Mouse (Mus musculus) hindbrain, postnatal 0 days (tissue): Measurements from ENCODE around the gene Calhm2. TPM values are rescaled to one million over a fixed set of nuclear protein-coding genes. Genes with fewer than 3 reads are reported as not detected.

ENCODE experiments used
- ATAC-seq: fragments of 200-750 bp; cut with Nextera tagmentation; 2 replicates; pipeline ENCODE4 v1.8.0; 2017; ENCODE audit warnings: mild to moderate bottlenecking, moderate TSS enrichment, moderate library complexity
- DNase-seq: peaks from one replicate; pipeline ENCODE4 v3.0.0-alpha.2; 2015; ENCODE audit warnings: low spot score
- H3K27ac ChIP-seq: fragments of 300-500 bp; sonication (generic); 2 replicates; pipeline ENCODE4 v1.5.1; 2014; ENCODE audit warnings: mild to moderate bottlenecking
- H3K27me3 ChIP-seq: fragments of 300-500 bp; sonication (generic); 2 replicates; pipeline ENCODE4 v1.6.1; 2014; ENCODE audit warnings: low read length, mixed read lengths; ENCODE audit not compliant: insufficient read depth
- H3K36me3 ChIP-seq: fragments of 300-500 bp; sonication (generic); 2 replicates; pipeline ENCODE4 v1.6.1; 2014; ENCODE audit warnings: low read length, mixed read lengths; ENCODE audit not compliant: insufficient read depth
- H3K4me1 ChIP-seq: fragments of 300-500 bp; sonication (generic); 2 replicates; pipeline ENCODE4 v1.6.1; 2014; ENCODE audit warnings: antibody characterized with exemption, low read length, mixed read lengths; ENCODE audit not compliant: insufficient read depth
- H3K4me2 ChIP-seq: fragments of 300-500 bp; sonication (generic); 2 replicates; pipeline ENCODE4 v1.6.1; 2014; ENCODE audit warnings: low read depth, mild to moderate bottlenecking, low read length, moderate library complexity, mixed read lengths
- H3K4me3 ChIP-seq: fragments of 300-500 bp; sonication (generic); 2 replicates; pipeline ENCODE4 v1.5.1; 2014; ENCODE audit warnings: low read length
- H3K9ac ChIP-seq: fragments of 300-500 bp; sonication (generic); replicated peaks from 2 replicates; pipeline ENCODE4 v1.6.1; 2014; ENCODE audit warnings: mild to moderate bottlenecking, low read length, moderate library complexity, mixed read lengths
- H3K9me3 ChIP-seq: fragments of 300-500 bp; sonication (generic); 2 replicates; pipeline ENCODE4 v1.6.1; 2016; ENCODE audit warnings: low read length, mixed read lengths
- CTCF ChIP-seq: IDR thresholded peaks from 2 replicates; pipeline ENCODE4 v1.5.1; 2016; ENCODE audit warnings: antibody characterized with exemption, control low read depth, low read depth
- WGBS: fragments of 180-500 bp; shearing (Covaris S2); extraction: QIAGEN DNeasy Blood & Tissue Kit; methylation state at CpG from one replicate; pipeline ENCODE4 v1.1.7; 2014; 5-methylcytosine and 5-hydroxymethylcytosine counted together
- polyA plus RNA-seq: library from polyadenylated mRNA; unstranded; fragments of >200 nt; fragmentation: Nextera tagmentation; extraction: Ambion mirVana; gene quantifications from 2 replicates; pipeline ENCODE4 v1.2.1, GENCODE M21; 2015
- total RNA-seq: library from RNA; depleted of rRNA; stranded (reverse); fragments of >200 nt; gene quantifications from 2 replicates; pipeline ENCODE4 v1.2.3, GENCODE M21; 2014

Gene Calhm2
- total and polyA plus RNA-seq, 2 experiments from 2014 or later: 0.85 to 3.1 TPM

DNA sequence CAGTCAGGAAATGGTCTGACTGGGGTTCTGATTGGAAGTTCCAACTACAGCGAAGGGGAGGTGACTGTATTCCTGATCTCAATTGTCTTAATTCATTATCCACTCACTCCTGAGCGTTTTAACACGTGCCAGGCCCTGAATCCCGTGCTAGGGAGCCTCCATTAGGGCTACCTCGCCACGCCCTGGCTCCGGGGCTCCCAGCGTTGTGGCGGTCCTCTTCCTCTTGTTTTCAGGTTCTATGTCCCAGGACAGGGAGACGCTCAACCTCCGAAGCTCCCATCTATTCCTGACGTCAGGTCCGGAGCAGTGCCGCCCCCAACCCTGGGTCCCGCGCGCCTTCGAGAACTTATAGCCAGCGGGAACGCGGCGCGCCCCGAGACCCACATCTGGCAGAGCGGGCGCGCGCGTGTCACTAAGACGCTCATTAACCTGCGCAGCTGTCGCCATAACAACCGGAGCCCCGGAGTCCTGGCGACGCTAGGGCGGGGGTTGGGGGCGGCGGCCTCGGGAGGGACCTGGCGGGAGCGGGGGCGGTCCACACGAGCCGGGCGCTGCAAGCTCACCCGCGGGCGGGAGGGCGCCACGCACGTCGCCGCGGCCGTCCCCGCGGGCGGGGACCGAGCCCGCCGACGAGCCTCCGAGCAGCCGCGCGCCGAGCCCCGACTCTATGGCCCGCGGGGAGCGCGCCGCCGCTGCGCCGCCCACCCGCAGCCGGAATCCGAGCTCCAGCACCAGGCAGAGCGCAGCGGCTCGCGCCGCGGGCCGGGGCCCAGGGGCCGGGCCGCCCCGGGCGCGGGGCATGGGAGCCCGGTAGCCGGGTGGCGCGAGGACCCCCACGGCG, 40.6 kb upstream of the Calhm2 start, which contains the start of gene Neurl1a:
Gene Neurl1a (plus strand): TSS at position 390 of the 841 bp plus-strand sequence.
- Histone ChIP-seq H3K9ac (peak within 1 kb of the TSS; percentile 81), H3K4me2 (peak within 1 kb of the TSS; percentile 91), H3K4me3 (peak within 1 kb of the TSS; percentile 75), H3K36me3 (no peaks in the 10 kb centered on the region), H3K9me3 (no peaks in the 10 kb centered on the region), H3K4me1 (0 out of 2 replicates have a peak, but pooled peaks cover 5% of the 10 kb centered on the region), H3K27me3 (0 out of 2 replicates have a peak, but pooled peaks cover 4% of the 10 kb centered on the region), H3K27ac (peak within 1 kb of the TSS; percentile 78)
- ATAC-seq: peak; percentile 66
- peak; percentile 82 for DNase-seq
- 3% methylated on average over 83 of the region's 98 CpGs for WGBS
- no peak for TF ChIP-seq CTCF

DNA sequence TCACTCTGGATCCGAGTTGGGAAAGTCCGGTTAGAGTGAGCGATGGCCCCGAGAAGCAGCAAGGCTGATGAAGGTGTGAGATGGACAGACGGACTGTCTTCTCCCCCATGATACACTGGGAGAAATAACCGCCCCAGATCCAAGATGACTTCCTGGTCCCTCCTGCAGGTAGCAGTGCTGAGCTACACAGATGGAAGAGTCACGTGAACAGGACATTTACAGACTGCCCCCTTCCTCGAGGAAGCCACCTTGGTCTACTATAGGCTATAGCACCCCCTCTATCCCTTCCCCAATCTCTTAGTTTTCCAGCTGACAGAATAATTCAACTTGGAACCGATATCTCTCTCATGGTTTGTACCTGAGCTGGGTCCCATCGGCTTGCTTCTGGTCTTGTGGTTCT, 39.9 kb upstream of the Calhm2 start:
- peak overlapping the region; percentile 78; the same call in 1 of the 2 replicates for H3K27ac ChIP-seq
- 0 out of 2 replicates have a peak, but pooled peaks cover 5% of the 10 kb centered on the region for H3K4me1 ChIP-seq
- H3K9ac ChIP-seq: no peak overlapping the region
- H3K4me3 ChIP-seq: peak overlapping the region; percentile 75
- 0 out of 2 replicates have a peak, but pooled peaks cover 4% of the 10 kb centered on the region for H3K27me3 ChIP-seq
- DNase-seq: peak; percentile 67
- no peaks in the 10 kb centered on the region for H3K36me3 ChIP-seq
- no peaks in the 10 kb centered on the region for H3K9me3 ChIP-seq
- 27% methylated on average over 10 of the region's 10 CpGs for WGBS
- H3K4me2 ChIP-seq: peak overlapping the region; percentile 91
- TF ChIP-seq CTCF: peak; percentile 74
- ATAC-seq: peak; percentile 64

DNA sequence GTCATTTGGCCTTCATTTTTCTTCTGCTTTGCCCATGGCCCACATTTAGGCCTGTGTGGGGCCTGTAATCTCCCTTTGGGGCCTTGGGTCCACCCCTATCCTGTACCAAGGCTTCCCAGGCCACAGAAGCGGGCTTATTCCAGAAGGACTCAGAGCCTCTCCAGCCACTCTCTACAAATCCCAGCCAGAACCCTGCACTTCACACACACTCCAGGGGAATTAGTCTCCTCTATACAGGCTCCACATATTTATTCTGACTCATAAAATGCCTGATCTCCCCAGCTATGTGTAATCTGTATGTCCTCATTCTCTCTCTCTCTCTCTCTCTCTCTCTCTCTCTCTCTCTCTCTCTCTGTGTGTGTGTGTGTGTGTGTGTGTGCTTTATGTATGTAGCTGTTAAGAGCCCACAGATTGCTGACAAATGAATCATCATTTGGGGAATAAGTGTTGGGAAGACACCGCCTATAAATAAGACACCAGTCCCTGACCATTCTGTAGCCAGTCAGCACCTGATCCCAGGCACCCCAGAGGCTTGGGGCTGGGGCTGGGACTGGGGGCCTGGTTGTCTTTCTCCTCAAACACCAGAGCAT, 38.9 kb upstream of the Calhm2 start:
- no peaks in the 10 kb centered on the region for H3K9me3 ChIP-seq
- H3K36me3 ChIP-seq: no peaks in the 10 kb centered on the region
- H3K9ac ChIP-seq: no peak overlapping the region
- H3K4me3 ChIP-seq: no peak overlapping the region
- H3K4me1 ChIP-seq: 0 out of 2 replicates have a peak, but pooled peaks cover 5% of the 10 kb centered on the region
- no peak for DNase-seq
- no peak overlapping the region for H3K27ac ChIP-seq
- no peak for ATAC-seq
- H3K4me2 ChIP-seq: no peak overlapping the region
- TF ChIP-seq CTCF: no peak
- H3K27me3 ChIP-seq: 0 out of 2 replicates have a peak, but pooled peaks cover 4% of the 10 kb centered on the region
- 77% methylated on average over 2 of the region's 2 CpGs for WGBS

DNA sequence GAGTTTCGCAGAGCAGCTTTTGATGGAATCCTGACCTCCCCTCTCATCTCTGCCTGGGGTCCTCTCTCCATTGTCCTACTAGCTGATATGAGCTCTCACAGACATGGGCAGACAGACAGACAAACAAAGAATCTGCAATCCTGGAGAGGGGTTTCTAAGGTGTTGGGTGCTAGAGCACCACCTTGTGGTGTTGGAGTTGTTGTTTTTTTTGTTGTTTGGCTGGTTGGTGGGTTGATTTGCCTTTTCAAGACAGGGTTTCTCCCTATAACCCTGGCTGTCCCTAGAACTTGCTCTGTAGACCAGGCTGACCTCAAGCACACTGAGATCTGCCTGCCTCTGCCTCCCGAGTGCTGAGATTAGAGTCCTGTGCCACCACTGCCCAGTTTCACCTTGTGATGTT, 37.4 kb upstream of the Calhm2 start:
- 77% methylated on average over 2 of the region's 2 CpGs for WGBS
- TF ChIP-seq CTCF: peak; percentile 42

DNA sequence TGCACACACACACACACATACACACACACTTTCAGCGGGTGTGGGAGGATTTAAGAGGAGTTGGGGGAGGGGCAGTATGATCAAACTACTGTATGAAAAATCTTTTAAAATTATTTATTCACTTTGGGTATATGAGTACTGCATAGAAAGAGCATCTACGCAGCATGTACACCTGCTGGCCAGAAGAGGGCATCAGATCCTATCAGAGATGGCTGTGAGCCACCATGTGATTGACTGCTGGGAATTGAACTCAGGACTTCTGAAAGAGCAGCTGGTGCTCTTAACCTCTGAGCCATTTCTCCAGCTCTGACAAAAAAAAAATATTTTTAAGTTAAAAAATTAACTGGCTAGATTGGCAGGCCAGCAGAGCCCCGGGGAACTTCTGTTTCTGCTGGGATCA, 36.4 kb upstream of the Calhm2 start:
- DNase-seq: peak; percentile 57
- Histone ChIP-seq H3K4me3 (no peak overlapping the region), H3K36me3 (no peaks in the 10 kb centered on the region), H3K27me3 (no peaks in the 10 kb centered on the region), H3K4me2 (no peak overlapping the region), H3K9me3 (no peaks in the 10 kb centered on the region), H3K9ac (no peak overlapping the region), H3K4me1 (no peaks in the 10 kb centered on the region), H3K27ac (no peak overlapping the region)
- no peak for ATAC-seq
- WGBS: 56% methylated on average over 3 of the region's 3 CpGs
- peak; percentile 68 for TF ChIP-seq CTCF

More for the DNA sequence above, 37.4 kb upstream of the Calhm2 start:
- H3K9ac ChIP-seq: no peak overlapping the region
- no peak overlapping the region for H3K27ac ChIP-seq
- DNase-seq: no peak
- no peak overlapping the region for H3K4me2 ChIP-seq
- ATAC-seq: no peak
- no peaks in the 10 kb centered on the region for H3K9me3 ChIP-seq
- 0 out of 2 replicates have a peak, but pooled peaks cover under 1% of the 10 kb centered on the region for H3K27me3 ChIP-seq
- H3K4me3 ChIP-seq: no peak overlapping the region
- no peaks in the 10 kb centered on the region for H3K4me1 ChIP-seq
- H3K36me3 ChIP-seq: no peaks in the 10 kb centered on the region

DNA sequence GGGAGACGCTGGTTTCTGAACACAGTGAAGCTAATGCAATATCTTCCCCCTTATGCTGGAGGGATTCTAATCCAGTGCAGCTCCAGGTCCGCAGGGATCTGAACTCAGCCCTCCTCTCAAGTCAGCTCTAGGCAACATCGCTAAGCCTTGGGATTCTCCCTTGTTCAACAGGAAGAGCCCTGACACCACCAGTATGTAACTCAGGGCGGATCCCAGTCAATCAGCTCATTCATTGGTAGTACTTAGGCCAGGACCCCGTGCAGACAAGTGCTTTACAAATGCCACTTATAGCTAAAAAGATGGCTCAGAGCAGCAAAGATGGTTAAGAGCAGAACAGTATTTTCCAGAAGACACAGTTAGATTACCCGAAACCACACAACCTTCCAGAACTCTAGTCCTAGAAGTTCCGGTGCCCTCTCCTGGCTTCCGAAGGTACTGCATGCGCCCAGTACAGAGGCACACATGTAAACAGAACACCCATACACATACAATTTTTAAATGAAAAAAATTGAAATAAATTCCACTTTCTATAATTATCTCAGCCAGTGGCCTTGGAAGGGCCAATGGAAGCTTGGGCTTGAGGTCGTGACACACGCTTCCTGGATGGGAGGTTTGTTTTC, 30.8 kb upstream of the Calhm2 start:
- H3K4me2 ChIP-seq: peak overlapping the region; percentile 6
- no peaks in the 10 kb centered on the region for H3K9me3 ChIP-seq
- ATAC-seq: peak; percentile 79
- H3K9ac ChIP-seq: no peak overlapping the region
- no peak overlapping the region for H3K27ac ChIP-seq
- H3K4me1 ChIP-seq: no peaks in the 10 kb centered on the region
- no peak overlapping the region for H3K4me3 ChIP-seq
- no peaks in the 10 kb centered on the region for H3K27me3 ChIP-seq
- no peaks in the 10 kb centered on the region for H3K36me3 ChIP-seq
- TF ChIP-seq CTCF: peak; percentile 91
- 24% methylated on average over 11 of the region's 11 CpGs for WGBS
- DNase-seq: peak; percentile 90
